Mouse (Mus musculus): ENCODE measurements around the gene Arntl2.

GRCm38 (mm10) chr6:146857386-146857785 lies 61.5 kb downstream of the Arntl2 start:
- no peak for TF ChIP-seq CTCF (IDR thresholded peaks at IDR 0.05; ENCODE audit: low read depth)
- no peak for TF ChIP-seq EP300 (IDR thresholded peaks at IDR 0.05; ENCODE audit: low read depth)
